Mouse (Mus musculus) kidney, postnatal 0 days (tissue): Measurements from ENCODE around the gene Rgs10. TPM values are rescaled to one million over a fixed set of nuclear protein-coding genes. Genes with fewer than 3 reads are reported as not detected.
A peak's percentile ranks its signal among the peaks of the same experiment; 100 is the strongest.

Experiments used
- ATAC-seq: fragments of 200-750 bp; cut with Nextera tagmentation; replicated peaks from 2 replicates; pipeline ENCODE4 v1.8.0; 2017; ENCODE audit warnings: low read depth, moderate number of reproducible peaks, moderate TSS enrichment, moderate library complexity; ENCODE audit not compliant: low FRiP score
- DNase-seq: peaks from one replicate; pipeline ENCODE4 v3.0.0-alpha.2; 2016; ENCODE audit warnings: low spot score
- H3K27ac ChIP-seq: fragments of 300-500 bp; sonication (generic); 2 replicates; pipeline ENCODE4 v1.5.1; 2014; ENCODE audit warnings: mild to moderate bottlenecking
- H3K27me3 ChIP-seq: fragments of 300-500 bp; sonication (generic); 2 replicates; pipeline ENCODE4 v1.6.1; 2014; ENCODE audit warnings: low read length, mixed read lengths; ENCODE audit not compliant: insufficient read depth
- H3K36me3 ChIP-seq: fragments of 300-500 bp; sonication (generic); 2 replicates; pipeline ENCODE4 v1.6.1; 2014; ENCODE audit warnings: low read length, mixed read lengths; ENCODE audit not compliant: insufficient read depth
- H3K4me1 ChIP-seq: fragments of 300-500 bp; sonication (generic); replicated peaks from 2 replicates; pipeline ENCODE4 v1.6.1; 2014; ENCODE audit warnings: antibody characterized with exemption, low read length, mixed read lengths; ENCODE audit not compliant: insufficient read depth
- H3K4me2 ChIP-seq: fragments of 300-500 bp; sonication (generic); 2 replicates; pipeline ENCODE4 v1.6.1; 2014; ENCODE audit warnings: mild to moderate bottlenecking, low read length, moderate library complexity, mixed read lengths
- H3K4me3 ChIP-seq: fragments of 300-500 bp; sonication (generic); replicated peaks from 2 replicates; pipeline ENCODE4 v1.5.1; 2014; ENCODE audit warnings: low read depth, low read length
- H3K9ac ChIP-seq: fragments of 300-500 bp; sonication (generic); 2 replicates; pipeline ENCODE4 v1.6.1; 2014; ENCODE audit warnings: low read depth, low read length
- H3K9me3 ChIP-seq: fragments of 300-500 bp; sonication (generic); replicated peaks from 2 replicates; pipeline ENCODE4 v1.6.1; 2016; ENCODE audit warnings: low read length, inconsistent platforms, mixed read lengths
- CTCF ChIP-seq: IDR thresholded peaks from 2 replicates; pipeline ENCODE4 v1.5.1; 2016; ENCODE audit warnings: antibody characterized with exemption, low read depth, mild to moderate bottlenecking, moderate library complexity
- WGBS: fragments of 180-500 bp; shearing (Covaris S2); extraction: QIAGEN DNeasy Blood & Tissue Kit; methylation state at CpG from one replicate; pipeline ENCODE4 v1.1.7; 2014; 5-methylcytosine and 5-hydroxymethylcytosine counted together
- polyA plus RNA-seq: library from polyadenylated mRNA; unstranded; fragments of >200 nt; fragmentation: Nextera tagmentation; extraction: Ambion mirVana; gene quantifications from 2 replicates; pipeline ENCODE4 v1.2.1, GENCODE M21; 2015

Gene Rgs10
- polyA plus RNA-seq, 1 experiment from 2014 or later, result 6.6 TPM

- TF ChIP-seq CTCF, result no peak
- no peak overlapping the region for H3K9ac ChIP-seq
- H3K36me3 ChIP-seq, result no peaks in the 10 kb centered on the region
- H3K27ac ChIP-seq, result no peak overlapping the region
- H3K4me3 ChIP-seq, result no peak overlapping the region
- no peaks in the 10 kb centered on the region for H3K9me3 ChIP-seq
- no peaks in the 10 kb centered on the region for H3K27me3 ChIP-seq
- no peak for DNase-seq
- no peaks in the 10 kb centered on the region for H3K4me1 ChIP-seq
- 72% methylated on average over 10 of the region's 10 CpGs for WGBS
- no peak overlapping the region for H3K4me2 ChIP-seq
- no peak for ATAC-seq
These were observed 14.0 kb upstream of the Rgs10 start for GRCm38 (mm10) chr7:128432574-128432973.

GRCm38 (mm10) chr7:128422491-128422890, 3.9 kb upstream of the Rgs10 start:
- Histone ChIP-seq H3K9ac (no peak overlapping the region), H3K4me1 (peaks cover 3% of the 10 kb centered on the region; the same call in 1 of the 2 replicates), H3K36me3 (no peaks in the 10 kb centered on the region), H3K4me2 (no peak overlapping the region), H3K27ac (no peak overlapping the region), H3K9me3 (no peaks in the 10 kb centered on the region), H3K4me3 (no peak overlapping the region), H3K27me3 (peaks cover 19% of the 10 kb centered on the region)
- DNase-seq (no peak), ATAC-seq (no peak)
- 74% methylated on average over 3 of the region's 3 CpGs for WGBS
- no peak for TF ChIP-seq CTCF

GRCm38 (mm10) chr7:128421701-128422100, 3.1 kb upstream of the Rgs10 start:
- ATAC-seq (no peak), DNase-seq (no peak)
- Histone ChIP-seq H3K27ac (no peak overlapping the region), H3K27me3 (peaks cover 27% of the 10 kb centered on the region), H3K36me3 (no peaks in the 10 kb centered on the region), H3K9ac (no peak overlapping the region), H3K9me3 (no peaks in the 10 kb centered on the region), H3K4me2 (no peak overlapping the region), H3K4me1 (peaks cover 7% of the 10 kb centered on the region; the same call in 1 of the 2 replicates), H3K4me3 (no peak overlapping the region)
- TF ChIP-seq CTCF, result no peak
- 77% methylated on average over 7 of the region's 7 CpGs for WGBS

GRCm38 (mm10) chr7:128419690-128420089, 1.1 kb upstream of the Rgs10 start:
- ATAC-seq (no peak), DNase-seq (no peak)
- Histone ChIP-seq H3K4me1 (peaks cover 7% of the 10 kb centered on the region; the same call in 1 of the 2 replicates), H3K27me3 (peaks cover 36% of the 10 kb centered on the region), H3K9me3 (no peaks in the 10 kb centered on the region), H3K27ac (no peak overlapping the region), H3K9ac (no peak overlapping the region), H3K4me2 (no peak overlapping the region), H3K36me3 (no peaks in the 10 kb centered on the region), H3K4me3 (no peak overlapping the region)
- WGBS, result 15% methylated on average over 9 of the region's 9 CpGs
- TF ChIP-seq CTCF, result no peak

- Histone ChIP-seq H3K4me2 (peak overlapping the region; percentile 99), H3K27ac (no peak overlapping the region), H3K9ac (peak overlapping the region; percentile 48), H3K4me1 (peaks cover 7% of the 10 kb centered on the region; the same call in 1 of the 2 replicates), H3K27me3 (peaks cover 36% of the 10 kb centered on the region), H3K4me3 (peak overlapping the region; percentile 73), H3K9me3 (no peaks in the 10 kb centered on the region), H3K36me3 (no peaks in the 10 kb centered on the region)
- WGBS, result 3% methylated on average over 32 of the region's 32 CpGs
- no peak for TF ChIP-seq CTCF
- ATAC-seq (peak; percentile 11; the same call in 1 of the 2 replicates), DNase-seq (peak; percentile 40)
These were observed 1.2 kb downstream of the Rgs10 start for GRCm38 (mm10) chr7:128417226-128417929.

GRCm38 (mm10) chr7:128416664-128417063, 1.9 kb downstream of the Rgs10 start:
- no peaks in the 10 kb centered on the region for H3K36me3 ChIP-seq
- peaks cover 36% of the 10 kb centered on the region for H3K27me3 ChIP-seq
- H3K4me2 ChIP-seq, result no peak overlapping the region
- H3K27ac ChIP-seq, result no peak overlapping the region
- H3K4me3 ChIP-seq, result no peak overlapping the region
- DNase-seq (no peak), ATAC-seq (no peak)
- peaks cover 7% of the 10 kb centered on the region; the same call in 1 of the 2 replicates for H3K4me1 ChIP-seq
- H3K9ac ChIP-seq, result no peak overlapping the region
- 49% methylated on average over 6 of the region's 6 CpGs for WGBS
- no peak for TF ChIP-seq CTCF
- no peaks in the 10 kb centered on the region for H3K9me3 ChIP-seq
